Comparison of ENCODE assay signal across 9 mouse cellular contexts in the genomic region with DNA sequence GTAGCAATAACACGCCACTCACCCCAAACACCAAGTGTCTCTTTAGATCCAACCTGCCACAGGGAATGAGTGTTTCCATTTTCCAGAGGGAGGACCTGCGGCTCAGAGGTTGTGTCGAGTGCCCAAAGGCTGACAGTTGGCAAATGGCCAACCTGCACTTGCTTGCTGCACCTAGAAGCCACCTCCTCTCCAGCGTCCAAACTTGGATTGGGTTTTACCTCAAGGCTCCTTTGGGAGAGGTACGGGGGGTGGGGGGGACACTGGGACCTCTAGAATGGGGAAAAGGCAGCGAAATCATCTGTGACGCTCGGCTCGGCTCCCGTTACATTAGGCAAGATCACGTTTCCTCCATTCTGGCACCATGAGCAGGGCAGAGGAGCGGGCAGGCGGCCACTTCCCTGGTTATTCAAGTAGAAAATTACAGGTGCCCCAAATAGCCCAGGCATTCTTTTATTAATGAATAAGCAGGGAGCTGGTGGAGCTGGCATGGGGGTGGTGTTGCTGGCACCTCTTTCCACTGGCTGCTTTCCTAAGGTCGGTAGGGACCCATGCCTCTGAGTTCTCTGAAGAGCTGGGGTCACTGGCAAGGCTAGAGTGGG. TPM values are rescaled to one million over a fixed set of nuclear protein-coding genes. Genes with fewer than 3 reads are reported as not detected.
A peak's percentile ranks its signal among the peaks of the same experiment; 100 is the strongest.
DNase-seq lines count a peak whose midpoint lies in the region; ATAC-seq and TF ChIP-seq lines count a peak whose summit lies in the region.
"Had no signal": no experiment of that assay in that cellular context is flagged by ENCODE, and none has a peak within 500 bp of the region (broad histone marks: within the 10 kb centered on the region; RNA-seq: fewer than 3 reads in every experiment).

No protein-coding gene starts in this region.

- H3K4me1 ChIP-seq in heart, embryonic 11.5 days (ENCODE audit: control insufficient read depth, insufficient read depth, low read length) = no peaks in the 10 kb centered on the region
- no peaks in the 10 kb centered on the region; the same call in 1 of the 2 replicates for H3K4me1 ChIP-seq in lung, postnatal 0 days (ENCODE audit: insufficient read depth, low read depth, low read length)
- H3K4me1 ChIP-seq: liver, embryonic 15.5 days had no signal

- DNase-seq in heart, postnatal 10 days = peak; percentile 58 to 64
- peak; percentile 88 to 89 for DNase-seq in cerebellum, adult 18-20 months
- DNase-seq in gastrocnemius, postnatal 14 days = peak; percentile 15
- peak; percentile 37 for DNase-seq in lung, postnatal 0 days (ENCODE audit: low spot score)
- no peak for DNase-seq in embryo, embryonic 10.5 days (ENCODE audit: low spot score)
- DNase-seq in left cerebral cortex, postnatal 25 days (ENCODE audit: low spot score in 2 of 2) = no peak

- no peak overlapping the region for H3K4me2 ChIP-seq in heart, embryonic 11.5 days
- no peak overlapping the region for H3K4me2 ChIP-seq in lung, postnatal 0 days (replicated peaks; ENCODE audit: low read depth, low read length)
- H3K4me2 ChIP-seq: liver, embryonic 15.5 days had no signal

- H3K27me3 ChIP-seq in heart, embryonic 11.5 days (ENCODE audit: control insufficient read depth, insufficient read depth, low read length) = peaks cover 2% of the 10 kb centered on the region; the same call in 1 of the 2 replicates
- no peaks in the 10 kb centered on the region for H3K27me3 ChIP-seq in lung, postnatal 0 days (replicated peaks; ENCODE audit: insufficient read depth, low read length)
- H3K27me3 ChIP-seq: liver, embryonic 15.5 days had no signal

- no peak overlapping the region for H3K4me3 ChIP-seq in heart, embryonic 11.5 days (ENCODE audit: low read depth, low read length)
- no peak overlapping the region for H3K4me3 ChIP-seq in lung, postnatal 0 days (ENCODE audit: low read depth, low read length)
- H3K4me3 ChIP-seq: liver, embryonic 15.5 days had no signal

- no peak for TF ChIP-seq EP300 in lung, postnatal 0 days (IDR thresholded peaks at IDR 0.05)

- H3K36me3 ChIP-seq in heart, embryonic 11.5 days (ENCODE audit: control insufficient read depth, insufficient read depth, low read length) = no peaks in the 10 kb centered on the region
- no peaks in the 10 kb centered on the region for H3K36me3 ChIP-seq in lung, postnatal 0 days (ENCODE audit: insufficient read depth, low read length)
- H3K36me3 ChIP-seq: G1E; liver, embryonic 15.5 days had no signal

- TF ChIP-seq CTCF in lung, postnatal 0 days (IDR thresholded peaks at IDR 0.05) = no peak

- intact Hi-C loops in heart, postnatal 10 days (cut with DNase I) = no loop called here
- intact Hi-C loops in gastrocnemius, postnatal 14 days (cut with DNase I; ENCODE audit: low total_unique reads) = no loop called here
- intact Hi-C loops in left cerebral cortex, postnatal 25 days (cut with DNase I) = no loop called here

- ATAC-seq in heart, embryonic 11.5 days (replicated peaks; ENCODE audit: insufficient number of reproducible peaks, low FRiP score, low TSS enrichment) = no peak
- ATAC-seq in lung, postnatal 0 days = no peak

- WGBS in heart, embryonic 11.5 days (ENCODE audit: insufficient replicate concordance) = 79% methylated on average over 14 of the region's 14 CpGs
- WGBS in lung, postnatal 0 days = 47% methylated on average over 14 of the region's 14 CpGs

- no peak overlapping the region for H3K27ac ChIP-seq in heart, embryonic 11.5 days (ENCODE audit: low read depth, low read length)
- H3K27ac ChIP-seq in lung, postnatal 0 days (ENCODE audit: low read length) = no peak overlapping the region
- H3K27ac ChIP-seq: liver, embryonic 15.5 days had no signal

- H3K9me3 ChIP-seq in heart, embryonic 11.5 days (replicated peaks; ENCODE audit: control insufficient read depth, low read length) = no peaks in the 10 kb centered on the region
- H3K9me3 ChIP-seq in lung, postnatal 0 days (ENCODE audit: low read length) = no peaks in the 10 kb centered on the region
- H3K9me3 ChIP-seq: G1E; liver, embryonic 15.5 days had no signal

- no peak overlapping the region for H3K9ac ChIP-seq in heart, embryonic 11.5 days (ENCODE audit: low read depth, low read length)
- no peak overlapping the region for H3K9ac ChIP-seq in lung, postnatal 0 days (replicated peaks; ENCODE audit: low read depth)
- H3K9ac ChIP-seq: liver, embryonic 15.5 days had no signal

RNA-seq across cellular contexts. Expression of a gene that starts 13.6 kb away (rescaled TPM):
- total RNA-seq in heart, postnatal 10 days (2021) = 10 to 100 TPM in 1 of 2 experiments, 1 to 10 TPM in 1; 2.7 to 11.2 TPM
- polyA plus RNA-seq in heart, embryonic 11.5 days (2014; fragmentation: Nextera tagmentation; extraction: Ambion mirVana) = 0.23 and 0.30 TPM in 2 replicates
- total RNA-seq in gastrocnemius, postnatal 14 days (2021) = 1 to 10 TPM; 2.8 to 8.4 TPM
- 0.21 and 0.56 TPM in 2 replicates for polyA plus RNA-seq in lung, postnatal 0 days (2015; fragmentation: Nextera tagmentation; extraction: Ambion mirVana)
- 100 to 1,000 TPM; 286 to 343 TPM for total RNA-seq in left cerebral cortex, postnatal 25 days (2021)
- polyA plus RNA-seq: G1E had no signal

RNA-seq across cellular contexts. Expression of a gene that starts 47.1 kb away (rescaled TPM):
- total RNA-seq in heart, postnatal 10 days (2021) = not detected
- not detected in 2 replicates for polyA plus RNA-seq in heart, embryonic 11.5 days (2014; fragmentation: Nextera tagmentation; extraction: Ambion mirVana)
- not detected for total RNA-seq in gastrocnemius, postnatal 14 days (2021)
- polyA plus RNA-seq in lung, postnatal 0 days (2015; fragmentation: Nextera tagmentation; extraction: Ambion mirVana) = 2.6 and 2.7 TPM in 2 replicates
- not detected for total RNA-seq in left cerebral cortex, postnatal 25 days (2021)
- total RNA-seq: G1E had no signal
- polyA plus RNA-seq: G1E; liver, embryonic 15.5 days had no signal

Comparison
In these comparisons a context has a peak if more than half of its experiments do, and no peak if none do; other contexts are left out.
1. DNase-seq: peak in heart, postnatal 10 days (2 of 2), cerebellum, adult 18-20 months (2 of 2), gastrocnemius, postnatal 14 days (single experiment) and lung, postnatal 0 days (single experiment); none in embryo, embryonic 10.5 days (single experiment) and left cerebral cortex, postnatal 25 days (0 of 2).
2. RNA of a gene that starts 13.6 kb away (total RNA-seq): 286 to 343 TPM in left cerebral cortex, postnatal 25 days; 2.7 to 11.2 TPM in heart, postnatal 10 days and 2.8 to 8.4 TPM in gastrocnemius, postnatal 14 days; every median in the first group is over 10 times any median in the second.